In genomic region chr7:104646841-104647482, GRCm38 (mm10) we compare ENCODE assay signal across 8 mouse cellular contexts. TPM values are rescaled to one million over a fixed set of nuclear protein-coding genes. Genes with fewer than 3 reads are reported as not detected.
DNase-seq lines count a peak whose midpoint lies in the region; ATAC-seq and TF ChIP-seq lines count a peak whose summit lies in the region.

Gene Olfr658 (minus strand): TSS chr7:104647305.

- H3K4me2 ChIP-seq in embryonic facial prominence, embryonic 14.5 days (ENCODE audit: low read depth, low read length), result peak within 1 kb of the TSS; percentile 46
- H3K4me2 ChIP-seq in heart, postnatal 0 days (ENCODE audit: low read depth, low read length), result no peak within 1 kb of the TSS
- no peak within 1 kb of the TSS for H3K4me2 ChIP-seq in liver, embryonic 14.5 days (ENCODE audit: low read depth)

- peak; percentile 3 for DNase-seq in 3134 (ENCODE audit: extremely low read depth, insufficient read length, low spot score)
- peak; percentile 10 to 22 for DNase-seq in adrenal gland, adult 18-20 months (ENCODE audit: low spot score in 2 of 2)
- peak; percentile 41 for DNase-seq in embryonic facial prominence, embryonic 14.5 days (ENCODE audit: low spot score)
- DNase-seq in heart, postnatal 0 days (ENCODE audit: low spot score), result no peak
- peak; percentile 48 for DNase-seq in kidney, postnatal 10 days
- DNase-seq in liver, embryonic 14.5 days (ENCODE audit: low read depth in 3 of 3, low spot score in 3 of 3), result no peak
- peak; percentile 10 to 30 for DNase-seq in natural killer cell, adult 2 months (ENCODE audit: low spot score in 2 of 2)
- DNase-seq in testis, postnatal 14 days (ENCODE audit: low spot score), result peak; percentile 5

- no peak for TF ChIP-seq EP300 in heart, postnatal 0 days (IDR thresholded peaks at IDR 0.05; ENCODE audit: low read depth)
- no peak for TF ChIP-seq EP300 in liver, embryonic 14.5 days (IDR thresholded peaks at IDR 0.05; ENCODE audit: low read depth)

- no peak within 1 kb of the TSS for H3K9ac ChIP-seq in embryonic facial prominence, embryonic 14.5 days (ENCODE audit: low read depth, low read length)
- H3K9ac ChIP-seq in heart, postnatal 0 days (replicated peaks; ENCODE audit: low read depth, low read length), result no peak within 1 kb of the TSS
- H3K9ac ChIP-seq in liver, embryonic 14.5 days (replicated peaks), result no peak within 1 kb of the TSS

- no peaks in the 10 kb centered on the region for H3K9me3 ChIP-seq in embryonic facial prominence, embryonic 14.5 days (ENCODE audit: control insufficient read depth, low read length)
- H3K9me3 ChIP-seq in heart, postnatal 0 days (replicated peaks; ENCODE audit: control insufficient read depth, low read length), result no peaks in the 10 kb centered on the region
- no peaks in the 10 kb centered on the region for H3K9me3 ChIP-seq in liver, embryonic 14.5 days (ENCODE audit: control insufficient read depth, low read length)

- WGBS in embryonic facial prominence, embryonic 14.5 days, result 38% methylated on average over 18 of the region's 22 CpGs
- 27% methylated on average over 21 of the region's 22 CpGs for WGBS in heart, postnatal 0 days
- 14% methylated on average over 20 of the region's 22 CpGs for WGBS in liver, embryonic 14.5 days (ENCODE audit: insufficient replicate concordance)

- no peaks in the 10 kb centered on the region for H3K4me1 ChIP-seq in embryonic facial prominence, embryonic 14.5 days (ENCODE audit: control insufficient read depth, insufficient read depth, low read length)
- no peaks in the 10 kb centered on the region for H3K4me1 ChIP-seq in heart, postnatal 0 days (ENCODE audit: control insufficient read depth, insufficient read depth)
- no peaks in the 10 kb centered on the region for H3K4me1 ChIP-seq in liver, embryonic 14.5 days (replicated peaks; ENCODE audit: control insufficient read depth in 2 of 2, insufficient read depth in 2 of 2, low read length in 1 of 2)

- peak; percentile 48 for TF ChIP-seq CTCF in heart, postnatal 0 days (IDR thresholded peaks at IDR 0.05; ENCODE audit: low read depth)
- TF ChIP-seq CTCF in liver, embryonic 14.5 days (IDR thresholded peaks at IDR 0.05; ENCODE audit: low read depth), result peak; percentile 49

- ATAC-seq in embryonic facial prominence, embryonic 14.5 days (ENCODE audit: low read depth), result peak; percentile 81
- no peak for ATAC-seq in heart, postnatal 0 days (ENCODE audit: insufficient read depth, low read depth)
- no peak for ATAC-seq in liver, embryonic 14.5 days (ENCODE audit: insufficient read depth)

- no peak within 1 kb of the TSS for H3K4me3 ChIP-seq in embryonic facial prominence, embryonic 14.5 days (ENCODE audit: low read depth, low read length)
- no peak within 1 kb of the TSS for H3K4me3 ChIP-seq in heart, postnatal 0 days (ENCODE audit: low read depth, low read length)
- no peak within 1 kb of the TSS for H3K4me3 ChIP-seq in liver, embryonic 14.5 days (ENCODE audit: insufficient read depth in 1 of 2, low read depth in 2 of 2, low read length in 2 of 2)

- H3K27me3 ChIP-seq in embryonic facial prominence, embryonic 14.5 days (replicated peaks; ENCODE audit: control insufficient read depth, insufficient read depth, low read length), result no peaks in the 10 kb centered on the region
- H3K27me3 ChIP-seq in heart, postnatal 0 days (ENCODE audit: control insufficient read depth, insufficient read depth, low read length), result no peaks in the 10 kb centered on the region
- no peaks in the 10 kb centered on the region for H3K27me3 ChIP-seq in liver, embryonic 14.5 days (ENCODE audit: control insufficient read depth, insufficient read depth, low read length)

- H3K27ac ChIP-seq in embryonic facial prominence, embryonic 14.5 days (replicated peaks; ENCODE audit: low read depth, low read length), result no peak within 1 kb of the TSS
- H3K27ac ChIP-seq in heart, postnatal 0 days (ENCODE audit: low read depth), result no peak within 1 kb of the TSS
- H3K27ac ChIP-seq in liver, embryonic 14.5 days, result no peak within 1 kb of the TSS

- H3K36me3 ChIP-seq in embryonic facial prominence, embryonic 14.5 days (ENCODE audit: control insufficient read depth, insufficient read depth, low read length), result no peaks in the 10 kb centered on the region
- H3K36me3 ChIP-seq in heart, postnatal 0 days (replicated peaks; ENCODE audit: control insufficient read depth, insufficient read depth, low read length), result no peaks in the 10 kb centered on the region
- no peaks in the 10 kb centered on the region for H3K36me3 ChIP-seq in liver, embryonic 14.5 days (replicated peaks; ENCODE audit: control insufficient read depth, insufficient read depth, low read depth)

RNA-seq across cellular contexts. Expression of gene Olfr658, which starts in this region (rescaled TPM):
- not detected for total RNA-seq in adrenal gland, adult 18-20 months (2021)
- not detected in 2 replicates for polyA plus RNA-seq in embryonic facial prominence, embryonic 14.5 days (2014; fragmentation: Nextera tagmentation; extraction: Ambion mirVana)
- not detected in 2 replicates for total RNA-seq in heart, postnatal 0 days (2014; rRNA removed; ENCODE audit: low replicate concordance)
- polyA plus RNA-seq in heart, postnatal 0 days (2015; fragmentation: Nextera tagmentation; extraction: Ambion mirVana), result not detected in 2 replicates
- polyA plus RNA-seq in liver, embryonic 14.5 days (2012; rRNA removed), result not detected in 2 replicates
- polyA plus RNA-seq in liver, embryonic 14.5 days (2014; fragmentation: Nextera tagmentation; extraction: Ambion mirVana), result not detected in 2 replicates

Comparison
In these comparisons a context has a peak if more than half of its experiments do, and no peak if none do; other contexts are left out.
1. Peak in DNase-seq in adrenal gland, adult 18-20 months; RNA of the gene not detected or under 1 TPM.
2. Peak in DNase-seq, ATAC-seq and H3K4me2 ChIP-seq in embryonic facial prominence, embryonic 14.5 days; RNA of the gene not detected or under 1 TPM.
3. DNase-seq: peak in 3134 (single experiment), kidney, postnatal 10 days (single experiment), natural killer cell, adult 2 months (2 of 2) and testis, postnatal 14 days (single experiment); none in heart, postnatal 0 days (single experiment) and liver, embryonic 14.5 days (0 of 3).